Mouse (Mus musculus) lung, adult 2 months (tissue): Measurements from ENCODE around the gene Actr8. TPM values are rescaled to one million over a fixed set of nuclear protein-coding genes. Genes with fewer than 3 reads are reported as not detected.

ENCODE experiments used
- DNase-seq: peaks from one replicate; pipeline ENCODE4 v3.0.0; 2022
- H3K4me1 ChIP-seq: fragments of 200-500 bp; 2 replicates; pipeline ENCODE4 v1.6.1; 2011; ENCODE audit warnings: low read length; ENCODE audit not compliant: control insufficient read depth, insufficient read depth
- H3K4me3 ChIP-seq: fragments of 200-500 bp; replicated peaks from 2 replicates; pipeline ENCODE3; 2011; ENCODE audit warnings: low read depth, mild to moderate bottlenecking, control low read depth, low read length; ENCODE audit errors: extremely low read depth
- CTCF ChIP-seq: fragments of 200-500 bp; IDR thresholded peaks from 2 replicates; pipeline ENCODE4 v1.5.1; 2011; ENCODE audit warnings: mild to moderate bottlenecking, low read length, control low read depth; ENCODE audit not compliant: insufficient read depth
- POLR2A ChIP-seq: fragments of 200-500 bp; IDR thresholded peaks from 2 replicates; pipeline ENCODE4 v1.6.1; 2011; ENCODE audit warnings: low read depth, mild to moderate bottlenecking, control low read depth, low read length, borderline replicate concordance; ENCODE audit errors: extremely low read depth
- WGBS: fragments of 180-500 bp; shearing (Covaris S2); methylation state at CpG from one replicate; pipeline ENCODE4 v1.1.7; 2018; 5-methylcytosine and 5-hydroxymethylcytosine counted together
- polyA plus RNA-seq: library from polyadenylated mRNA; depleted of rRNA; stranded (reverse); fragments of >200 nt; gene quantifications from 2 replicates; pipeline ENCODE4 v1.2.3, GENCODE M21; 2012; rRNA removed

Gene Actr8
- 21.0 and 24.6 TPM in 2 replicates for polyA plus RNA-seq

DNA sequence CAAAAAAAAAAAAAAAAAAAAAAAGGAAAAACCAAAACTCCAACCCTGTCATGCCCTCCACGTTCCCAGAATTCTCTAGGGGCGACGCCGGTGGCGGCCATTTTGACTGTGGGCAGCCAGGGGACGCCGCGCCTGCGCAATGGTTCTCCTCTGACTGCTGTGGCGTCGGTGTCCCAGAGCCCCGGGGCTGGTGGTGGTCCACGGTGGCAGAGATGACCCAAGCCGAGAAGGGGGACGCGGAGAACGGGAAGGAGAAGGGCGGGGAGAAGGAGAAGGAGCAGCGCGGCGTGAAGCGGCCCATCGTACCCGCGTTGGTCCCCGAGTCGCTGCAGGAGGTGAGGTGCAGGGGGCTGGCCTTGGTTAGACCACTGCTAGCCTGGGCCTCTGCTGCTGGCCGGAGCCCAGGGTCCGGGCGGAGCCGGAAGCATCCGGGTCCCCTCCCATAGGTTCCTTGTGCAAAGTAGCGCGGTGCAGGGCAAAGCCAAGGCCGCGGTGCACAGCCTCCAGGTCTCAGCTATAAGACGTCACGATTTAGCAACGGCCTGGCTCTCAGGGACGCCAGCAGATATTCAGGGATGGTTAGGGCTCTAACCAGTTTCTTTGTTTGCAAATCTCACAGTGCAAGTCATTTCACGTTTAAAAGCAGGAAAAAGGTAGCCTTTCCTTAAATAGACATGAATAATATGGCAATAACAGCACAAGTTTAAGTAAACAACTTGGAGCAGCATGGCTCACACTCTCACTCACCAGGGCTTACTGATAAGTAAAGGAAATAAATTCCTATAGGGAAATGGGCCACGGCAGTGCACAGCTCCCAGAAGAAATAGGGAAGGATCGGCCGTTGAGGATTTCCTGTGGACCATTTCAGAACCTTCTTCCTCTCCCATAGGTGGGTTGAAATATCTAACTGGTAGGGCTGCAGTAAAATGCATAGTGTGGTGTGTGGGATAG is at the start of gene Actr8:
Gene Actr8 (plus strand): TSS at position 84 of the 951 bp plus-strand sequence.
- H3K4me1 ChIP-seq = peaks cover 2% of the 10 kb centered on the region

DNA sequence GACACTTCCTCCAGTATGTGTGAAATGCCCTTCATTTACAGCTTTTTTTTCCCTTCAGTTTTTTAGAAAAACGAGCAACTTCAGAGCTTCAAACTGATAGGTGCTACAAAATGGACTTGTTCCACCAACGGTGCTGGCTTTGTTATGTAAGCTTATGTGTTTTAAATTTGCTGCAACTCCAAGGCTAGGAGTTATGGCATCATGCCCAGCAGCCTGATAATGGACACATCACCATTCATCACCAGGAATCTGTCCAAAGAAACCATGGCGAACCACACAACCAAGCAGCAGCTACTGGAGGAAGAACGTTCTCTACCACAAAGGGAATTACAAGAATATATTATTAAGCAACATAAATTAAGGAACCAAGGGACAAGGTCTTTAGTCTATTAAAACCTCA is 49.2 kb upstream of the Actr8 start:
- no peaks in the 10 kb centered on the region for H3K4me1 ChIP-seq
- H3K4me3 ChIP-seq = no peak overlapping the region
- no peak for TF ChIP-seq CTCF
- TF ChIP-seq POLR2A = no peak
- WGBS = 63% methylated on average over 4 of the region's 4 CpGs
- DNase-seq = no peak

More for the DNA sequence above, at the start of gene Actr8:
- peak within 1 kb of the TSS; percentile 100 for H3K4me3 ChIP-seq
- peak; percentile 95 for DNase-seq
- TF ChIP-seq POLR2A (peak; percentile 71), CTCF (no peak)
- under 1% methylated on average over 44 of the region's 44 CpGs for WGBS

DNA sequence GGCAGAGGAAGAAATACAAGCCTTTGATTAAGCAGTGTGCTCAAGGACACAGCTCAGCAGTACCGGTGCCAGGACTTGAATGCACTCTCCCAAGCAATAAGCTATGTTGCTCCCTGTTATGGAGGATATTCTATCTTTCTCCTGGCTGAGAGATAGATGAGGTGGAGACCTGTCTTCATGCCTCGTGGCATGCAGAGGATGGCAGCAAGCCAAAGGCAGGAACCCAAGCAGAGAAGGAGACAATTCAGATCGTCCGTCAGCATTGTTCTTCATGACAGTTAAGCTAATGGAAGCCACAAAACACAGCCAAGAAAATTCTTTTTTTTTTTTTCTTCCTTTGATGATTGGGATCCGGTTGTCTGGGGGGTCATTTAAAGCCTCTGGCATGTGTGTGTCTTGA is 42.6 kb upstream of the Actr8 start:
- 32% methylated on average over 5 of the region's 5 CpGs for whole genome bisulfite sequencing
- Histone ChIP-seq H3K4me3 (no peak overlapping the region), H3K4me1 (no peaks in the 10 kb centered on the region)
- TF ChIP-seq POLR2A (no peak), CTCF (no peak)
- no peak for DNase-seq

DNA sequence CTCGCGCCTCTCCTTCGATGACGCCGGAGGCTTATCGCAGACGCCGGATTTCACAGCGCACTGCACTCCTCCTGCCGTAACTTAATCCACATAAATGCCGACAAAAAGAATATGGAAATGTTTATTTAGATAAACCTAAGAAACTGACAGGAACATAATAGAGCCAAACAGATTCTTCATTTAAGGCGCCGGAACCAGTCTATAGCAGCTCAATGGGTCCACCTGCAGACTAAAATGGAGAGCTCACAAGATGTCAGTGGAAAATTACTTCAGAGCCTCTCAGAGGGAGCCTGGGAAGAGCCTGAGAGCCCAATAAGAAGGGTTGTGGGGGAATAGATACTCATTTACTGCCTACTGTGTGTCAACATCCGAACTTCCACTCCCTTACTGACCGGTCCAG is 40.7 kb upstream of the Actr8 start:
- no peak for TF ChIP-seq POLR2A
- no peak for TF ChIP-seq CTCF
- Histone ChIP-seq H3K4me3 (no peak overlapping the region), H3K4me1 (no peaks in the 10 kb centered on the region)
- 68% methylated on average over 15 of the region's 15 CpGs for WGBS
- DNase-seq = no peak

DNA sequence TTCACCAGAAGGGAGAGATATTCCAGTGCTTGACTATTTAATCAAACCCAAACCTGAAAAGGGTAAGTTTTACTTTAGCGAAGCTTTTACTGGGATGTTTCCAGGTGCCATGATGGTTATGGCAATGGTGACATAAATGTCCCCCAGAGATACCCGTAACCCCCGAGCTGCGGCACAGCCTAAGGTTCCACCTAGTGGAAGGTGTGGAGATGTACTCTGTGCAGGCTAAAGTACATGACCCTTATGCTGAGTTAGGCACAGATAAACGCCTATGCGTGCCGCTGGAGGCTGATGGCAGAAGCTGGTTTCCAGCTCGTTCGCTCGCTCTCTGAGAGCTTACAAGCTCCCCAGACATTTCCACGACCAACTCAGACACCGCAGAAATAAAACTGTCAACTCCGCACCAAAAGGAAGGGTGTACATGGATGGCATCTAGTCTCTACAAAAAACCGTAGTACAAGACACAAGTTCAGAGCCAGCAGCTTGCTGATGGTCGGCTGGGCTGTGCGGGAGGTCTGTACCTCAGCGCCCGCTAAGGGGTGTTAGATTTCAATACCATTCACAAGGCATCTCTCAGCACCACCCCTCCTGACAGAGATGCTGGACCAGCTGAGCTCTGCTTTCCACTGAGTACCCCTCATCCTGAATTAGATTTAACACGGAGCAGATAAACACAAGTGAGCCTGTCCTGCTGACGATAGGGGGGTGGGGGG is 38.4 kb upstream of the Actr8 start:
- no peak for DNase-seq
- WGBS = 34% methylated on average over 20 of the region's 20 CpGs
- no peak overlapping the region for H3K4me3 ChIP-seq
- H3K4me1 ChIP-seq = no peaks in the 10 kb centered on the region
- TF ChIP-seq CTCF (no peak), POLR2A (no peak)

DNA sequence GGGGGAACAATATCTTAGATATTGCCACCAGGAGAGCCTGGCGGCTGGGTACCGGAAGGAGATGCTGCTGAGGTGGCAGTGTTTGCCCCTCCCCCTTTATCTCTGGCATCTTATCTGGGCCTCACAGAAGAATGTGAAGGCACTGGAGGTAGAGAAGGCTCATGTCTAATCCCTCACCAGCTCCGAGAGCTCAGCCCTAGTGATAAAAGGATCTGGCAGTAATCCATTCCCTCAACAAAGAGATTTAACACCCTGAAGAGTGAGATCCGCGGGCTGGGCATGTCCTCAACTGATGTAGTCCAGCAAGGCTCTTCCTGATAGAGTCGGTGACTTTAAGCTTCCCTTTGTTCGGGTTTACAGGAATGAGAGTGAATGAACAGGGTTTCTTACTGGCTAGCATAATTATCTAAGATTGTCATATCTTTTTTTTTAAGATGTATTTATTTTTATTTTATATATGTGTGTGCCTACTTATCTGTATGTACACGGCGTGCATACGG is 37.8 kb upstream of the Actr8 start:
- Histone ChIP-seq H3K4me1 (no peaks in the 10 kb centered on the region), H3K4me3 (no peak overlapping the region)
- DNase-seq = no peak
- TF ChIP-seq POLR2A = no peak
- no peak for TF ChIP-seq CTCF
- WGBS = 14% methylated on average over 10 of the region's 10 CpGs

DNA sequence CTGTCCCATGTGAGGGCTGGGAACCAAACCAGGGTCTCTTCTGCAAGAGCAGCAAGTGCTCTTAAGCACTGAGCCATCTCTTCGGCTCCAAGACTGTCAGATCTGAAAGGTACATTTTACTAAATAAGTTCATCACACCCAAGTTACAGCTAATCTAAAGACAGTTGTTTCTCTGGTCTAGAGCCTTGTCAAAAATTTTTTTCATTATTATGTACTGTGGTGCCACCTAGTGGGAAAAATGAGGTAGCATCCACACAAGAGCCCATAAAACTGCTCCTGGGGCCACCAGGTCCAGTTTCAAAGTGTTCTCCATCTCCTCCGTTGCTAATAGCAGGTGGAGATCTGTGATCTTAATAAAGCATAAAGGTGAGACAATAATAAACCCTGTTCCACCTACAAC is 37.3 kb upstream of the Actr8 start:
- H3K4me3 ChIP-seq = no peak overlapping the region
- WGBS = 6% methylated on average over 2 of the region's 2 CpGs
- DNase-seq = peak; percentile 10
- TF ChIP-seq CTCF = peak; percentile 3; the same call in 1 of the 2 replicates
- no peak for TF ChIP-seq POLR2A
- H3K4me1 ChIP-seq = no peaks in the 10 kb centered on the region

DNA sequence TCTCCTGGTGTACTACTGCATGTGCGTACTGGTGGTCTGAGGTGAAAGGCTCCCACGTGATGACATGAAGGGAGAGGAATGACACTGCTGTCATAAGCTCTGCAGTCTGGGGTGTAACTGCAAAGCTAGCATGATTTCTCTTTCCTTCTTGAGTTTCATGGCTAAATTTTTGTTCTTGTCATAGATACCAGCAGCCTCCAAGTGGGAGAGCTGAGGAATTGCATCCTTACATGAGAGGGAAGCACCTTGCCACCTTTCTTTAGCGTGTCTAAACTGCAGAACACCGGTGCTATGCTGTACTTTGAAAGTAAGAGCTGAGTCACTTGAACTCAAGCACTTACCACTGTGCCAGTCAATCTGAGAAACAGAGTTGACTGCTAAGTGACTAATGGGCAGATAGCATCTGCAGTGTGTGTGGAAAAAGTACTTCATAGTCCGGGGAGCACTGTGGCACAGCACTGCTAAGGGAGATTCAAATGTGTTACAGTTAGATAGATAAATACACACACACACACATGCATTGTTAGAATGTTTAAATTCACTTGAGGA is 31.3 kb upstream of the Actr8 start:
- Histone ChIP-seq H3K4me1 (no peaks in the 10 kb centered on the region), H3K4me3 (no peak overlapping the region)
- DNase-seq = no peak
- no peak for TF ChIP-seq POLR2A
- no peak for TF ChIP-seq CTCF
- 63% methylated on average over 5 of the region's 5 CpGs for WGBS

DNA sequence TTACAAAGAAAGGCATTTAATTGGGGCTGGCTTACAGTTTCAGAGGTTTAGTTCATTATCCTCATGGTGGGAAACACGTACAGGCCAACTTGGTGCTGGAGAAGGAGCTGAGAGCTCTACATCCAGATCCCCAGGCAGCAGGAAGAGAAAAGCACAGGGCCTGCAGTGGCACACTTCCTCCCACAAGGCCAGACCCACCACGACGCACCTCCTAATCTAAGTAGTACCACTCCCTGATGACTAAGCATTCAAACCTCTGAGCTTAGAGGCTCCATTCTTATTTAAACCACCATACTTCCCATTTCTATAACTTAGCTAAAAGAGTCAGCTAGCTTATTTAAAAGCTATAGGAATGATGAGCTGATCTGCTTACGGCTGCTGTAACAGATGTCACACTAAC is 27.3 kb upstream of the Actr8 start:
- 69% methylated on average over 4 of the region's 4 CpGs for WGBS
- Histone ChIP-seq H3K4me3 (no peak overlapping the region), H3K4me1 (no peaks in the 10 kb centered on the region)
- TF ChIP-seq CTCF (no peak), POLR2A (no peak)
- no peak for DNase-seq
